Mouse (Mus musculus): ENCODE results near the gene Setd7. TPM values are rescaled to one million over a fixed set of nuclear protein-coding genes. Genes with fewer than 3 reads are reported as not detected.
A peak's percentile ranks its signal among the peaks of the same experiment; 100 is the strongest.

Gene Setd7
- total and polyA plus RNA-seq, 3 experiments: 8.7 to 67.1 (median 26.0) TPM

GRCm38 (mm10) chr3:51525186-51525785 is 35.4 kb downstream of the Setd7 start:
- peaks cover 12% of the 10 kb centered on the region for H3K4me1 ChIP-seq (ENCODE audit: insufficient read depth, low read depth, low read length)
- no peak overlapping the region for H3K4me3 ChIP-seq (ENCODE audit: low read depth, low read length)
- ATAC-seq (ENCODE audit: extremely low read depth, insufficient number of reproducible peaks, low FRiP score, poor library complexity, severe bottlenecking) (no peak), DNase-seq (ENCODE audit: low spot score) (no peak)
- H3K36me3 ChIP-seq (replicated peaks): peaks cover 97% of the 10 kb centered on the region
- H3K27me3 ChIP-seq (ENCODE audit: insufficient read depth, low read length): no peaks in the 10 kb centered on the region
- TF ChIP-seq CTCF (IDR thresholded peaks at IDR 0.05; ENCODE audit: low read depth, low read length) (no peak), GATA1 (IDR thresholded peaks at IDR 0.05; ENCODE audit: borderline replicate concordance, low read length) (no peak), POLR2AphosphoS5 (IDR thresholded peaks at IDR 0.05; ENCODE audit: insufficient replicate concordance, low read depth, low read length) (no peak), GATA2 (IDR thresholded peaks at IDR 0.05; ENCODE audit: borderline replicate concordance, low read depth, low read length) (no peak), TAL1 (conservative IDR thresholded peaks at IDR 0.05; ENCODE audit: low read depth, low read length) (no peak)
- H3K9me3 ChIP-seq (replicated peaks): no peaks in the 10 kb centered on the region

DNA sequence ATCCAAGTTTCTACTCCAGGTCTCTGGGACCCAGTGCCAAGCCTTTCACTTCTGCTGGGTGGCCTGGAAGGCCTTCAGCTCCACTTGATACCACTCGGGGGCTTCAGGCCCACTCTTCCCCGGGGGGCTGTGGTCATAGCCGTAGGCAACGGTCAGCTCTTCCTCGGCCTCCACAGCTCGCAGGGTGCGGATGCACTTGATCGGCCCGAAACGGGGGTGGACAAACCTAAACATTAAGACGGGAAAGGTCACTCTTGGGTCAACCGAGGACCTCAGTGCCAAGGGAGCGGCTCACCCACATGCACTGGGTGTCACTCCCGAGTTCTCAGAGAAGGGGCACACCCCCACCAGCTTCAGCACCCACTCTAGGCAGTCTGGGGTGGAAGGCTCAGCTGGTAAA is 39.4 kb downstream of the Setd7 start:
- no peak overlapping the region for H3K4me3 ChIP-seq (ENCODE audit: low read depth, low read length)
- ATAC-seq (ENCODE audit: extremely low read depth, insufficient number of reproducible peaks, low FRiP score, poor library complexity, severe bottlenecking) (no peak), DNase-seq (ENCODE audit: low spot score) (no peak)
- TF ChIP-seq TAL1 (conservative IDR thresholded peaks at IDR 0.05; ENCODE audit: low read depth, low read length) (no peak), CTCF (IDR thresholded peaks at IDR 0.05; ENCODE audit: low read depth, low read length) (no peak), GATA2 (IDR thresholded peaks at IDR 0.05; ENCODE audit: borderline replicate concordance, low read depth, low read length) (no peak)
- peaks cover 84% of the 10 kb centered on the region for H3K36me3 ChIP-seq (replicated peaks)
- H3K4me1 ChIP-seq (ENCODE audit: insufficient read depth, low read depth, low read length): peaks cover 41% of the 10 kb centered on the region
- H3K27me3 ChIP-seq (ENCODE audit: insufficient read depth, low read length): no peaks in the 10 kb centered on the region
- no peaks in the 10 kb centered on the region for H3K9me3 ChIP-seq (replicated peaks)

GRCm38 (mm10) chr3:51518763-51519121 is 41.9 kb downstream of the Setd7 start:
- DNase-seq (ENCODE audit: low spot score) (no peak), ATAC-seq (ENCODE audit: extremely low read depth, insufficient number of reproducible peaks, low FRiP score, poor library complexity, severe bottlenecking) (peak; percentile 23; the same call in 1 of the 2 replicates)
- H3K4me3 ChIP-seq (ENCODE audit: low read depth, low read length): peak overlapping the region; percentile 67
- H3K9me3 ChIP-seq (replicated peaks): no peaks in the 10 kb centered on the region
- peaks cover 72% of the 10 kb centered on the region for H3K36me3 ChIP-seq (replicated peaks)
- H3K4me1 ChIP-seq (ENCODE audit: insufficient read depth, low read depth, low read length): peaks cover 40% of the 10 kb centered on the region
- no peaks in the 10 kb centered on the region for H3K27me3 ChIP-seq (ENCODE audit: insufficient read depth, low read length)
- TF ChIP-seq POLR2AphosphoS5 (IDR thresholded peaks at IDR 0.05; ENCODE audit: insufficient replicate concordance, low read depth, low read length) (no peak), TAL1 (conservative IDR thresholded peaks at IDR 0.05; ENCODE audit: low read depth, low read length) (no peak), GATA2 (IDR thresholded peaks at IDR 0.05; ENCODE audit: borderline replicate concordance, low read depth, low read length) (no peak), CTCF (IDR thresholded peaks at IDR 0.05; ENCODE audit: low read depth, low read length) (no peak)

GRCm38 (mm10) chr3:51517878-51518762 is 42.6 kb downstream of the Setd7 start:
- H3K4me3 ChIP-seq (ENCODE audit: low read depth, low read length): peak overlapping the region; percentile 67
- DNase-seq (ENCODE audit: low spot score): peak; percentile 67
- peak; percentile 85 for ATAC-seq (ENCODE audit: extremely low read depth, insufficient number of reproducible peaks, low FRiP score, poor library complexity, severe bottlenecking)
- peaks cover 40% of the 10 kb centered on the region for H3K4me1 ChIP-seq (ENCODE audit: insufficient read depth, low read depth, low read length)
- no peaks in the 10 kb centered on the region for H3K9me3 ChIP-seq (replicated peaks)
- no peak for TF ChIP-seq GATA2 (IDR thresholded peaks at IDR 0.05; ENCODE audit: borderline replicate concordance, low read depth, low read length)
- no peak for TF ChIP-seq TAL1 (conservative IDR thresholded peaks at IDR 0.05; ENCODE audit: low read depth, low read length)
- no peak for TF ChIP-seq POLR2AphosphoS5 (IDR thresholded peaks at IDR 0.05; ENCODE audit: insufficient replicate concordance, low read depth, low read length)
- no peak for TF ChIP-seq CTCF (IDR thresholded peaks at IDR 0.05; ENCODE audit: low read depth, low read length)
- TF ChIP-seq GATA1 (IDR thresholded peaks at IDR 0.05; ENCODE audit: borderline replicate concordance, low read length): no peak
- peaks cover 70% of the 10 kb centered on the region for H3K36me3 ChIP-seq (replicated peaks)
- no peaks in the 10 kb centered on the region for H3K27me3 ChIP-seq (ENCODE audit: insufficient read depth, low read length)

- Histone ChIP-seq H3K36me3 (replicated peaks) (peaks cover 68% of the 10 kb centered on the region), H3K4me3 (ENCODE audit: low read depth, low read length) (peak overlapping the region; percentile 67; the same call in 1 of the 2 replicates)
- ATAC-seq (ENCODE audit: extremely low read depth, insufficient number of reproducible peaks, low FRiP score, poor library complexity, severe bottlenecking): no peak
Measured at GRCm38 (mm10) chr3:51517467-51517866, 43.2 kb downstream of the Setd7 start.

DNA sequence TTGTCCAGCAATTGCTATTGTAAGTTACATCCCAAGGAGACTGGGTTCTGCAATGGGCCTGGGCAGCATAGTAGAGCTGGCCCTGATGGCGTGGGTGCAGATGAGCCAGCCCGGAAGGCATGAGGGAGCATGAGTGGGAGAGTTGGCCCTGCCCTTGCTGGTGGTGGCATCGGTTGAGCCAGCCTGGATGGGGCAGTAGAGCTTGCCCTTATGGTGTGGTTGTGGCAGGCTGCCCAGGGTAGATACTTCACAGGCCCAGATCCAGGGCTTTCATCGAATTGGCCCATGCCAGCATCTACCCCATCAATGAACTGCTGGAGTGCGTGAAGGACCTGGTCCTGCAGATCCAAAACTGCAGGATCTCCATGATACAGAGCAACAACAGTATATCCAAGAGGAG is 48.7 kb downstream of the Setd7 start:
- H3K27me3 ChIP-seq (ENCODE audit: insufficient read depth, low read length): peaks cover 10% of the 10 kb centered on the region
- TF ChIP-seq TAL1 (conservative IDR thresholded peaks at IDR 0.05; ENCODE audit: low read depth, low read length) (no peak), POLR2AphosphoS5 (IDR thresholded peaks at IDR 0.05; ENCODE audit: insufficient replicate concordance, low read depth, low read length) (no peak), CTCF (IDR thresholded peaks at IDR 0.05; ENCODE audit: low read depth, low read length) (0 out of 2 replicates have a peak, but pooled peaks have one; percentile 7)
- DNase-seq (ENCODE audit: low spot score): no peak

More at GRCm38 (mm10) chr3:51517467-51517866, 43.2 kb downstream of the Setd7 start:
- TF ChIP-seq GATA1 (IDR thresholded peaks at IDR 0.05; ENCODE audit: borderline replicate concordance, low read length) (no peak), CTCF (IDR thresholded peaks at IDR 0.05; ENCODE audit: low read depth, low read length) (no peak), GATA2 (IDR thresholded peaks at IDR 0.05; ENCODE audit: borderline replicate concordance, low read depth, low read length) (no peak), TAL1 (conservative IDR thresholded peaks at IDR 0.05; ENCODE audit: low read depth, low read length) (no peak), POLR2AphosphoS5 (IDR thresholded peaks at IDR 0.05; ENCODE audit: insufficient replicate concordance, low read depth, low read length) (no peak)
- H3K4me1 ChIP-seq (ENCODE audit: insufficient read depth, low read depth, low read length): peaks cover 40% of the 10 kb centered on the region
- H3K27me3 ChIP-seq (ENCODE audit: insufficient read depth, low read length): no peaks in the 10 kb centered on the region
- no peaks in the 10 kb centered on the region for H3K9me3 ChIP-seq (replicated peaks)
- no peak for DNase-seq (ENCODE audit: low spot score)

More for the DNA sequence above, 48.7 kb downstream of the Setd7 start:
- peaks cover 26% of the 10 kb centered on the region for H3K4me1 ChIP-seq (ENCODE audit: insufficient read depth, low read depth, low read length)
- no peak for ATAC-seq (ENCODE audit: extremely low read depth, insufficient number of reproducible peaks, low FRiP score, poor library complexity, severe bottlenecking)
- H3K4me3 ChIP-seq (ENCODE audit: low read depth, low read length): no peak overlapping the region; the same call in 1 of the 2 replicates
- peaks cover 29% of the 10 kb centered on the region for H3K36me3 ChIP-seq (replicated peaks)
- H3K9me3 ChIP-seq (replicated peaks): 0 out of 2 replicates have a peak, but pooled peaks cover 2% of the 10 kb centered on the region

Data from G1E (cell line).